Mouse (Mus musculus) NIH3T3 (cell line): ENCODE data around the gene Wdr6.

Experiments used
- DNase-seq: peaks from one replicate; pipeline ENCODE4 v3.0.0-alpha.2; 2012; ENCODE audit warnings: low read depth

Wdr6 gene

DNA sequence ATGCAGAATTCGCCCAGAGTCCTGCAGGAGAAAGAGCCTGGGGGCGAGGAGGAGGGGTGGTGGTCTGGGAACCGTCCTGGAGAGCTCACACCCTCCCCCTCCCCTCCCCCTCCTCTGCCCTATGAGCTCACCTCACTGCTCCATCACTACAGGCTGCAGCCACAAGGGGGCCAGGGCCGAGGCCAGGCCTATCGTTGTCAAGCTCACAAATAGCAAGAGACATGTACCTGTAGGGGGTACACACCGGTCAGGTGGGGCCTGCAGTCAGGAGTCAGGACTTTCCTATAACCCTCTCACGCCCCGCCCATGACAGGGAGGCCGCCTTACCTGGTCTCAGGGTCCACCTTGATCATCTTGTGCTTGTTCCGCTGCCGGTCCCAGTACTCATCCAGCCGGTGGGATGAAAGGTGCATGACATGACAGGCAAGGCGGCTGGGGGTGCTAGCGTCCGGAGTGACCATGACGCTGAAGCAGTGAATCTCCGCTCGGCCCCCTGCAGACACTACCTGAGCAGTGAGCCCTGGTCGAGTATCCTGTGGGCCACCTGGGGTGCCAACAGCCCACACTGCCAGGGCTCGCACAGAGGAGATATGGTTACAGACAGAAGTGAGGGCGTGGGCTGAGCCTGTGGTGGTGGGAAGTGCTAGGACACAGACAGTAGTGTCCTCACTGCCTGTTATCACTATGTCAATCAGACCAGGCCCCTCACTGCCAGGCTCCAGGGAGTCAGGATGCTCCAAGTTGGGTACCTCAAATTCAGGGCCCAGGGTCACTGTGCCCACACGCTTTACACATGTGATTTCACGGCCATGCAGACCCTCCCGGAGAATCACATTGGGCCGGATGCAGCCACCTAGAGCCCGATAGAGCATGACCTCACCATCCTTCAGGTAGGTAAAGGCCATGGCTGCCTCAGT lies 4.5 kb downstream of the Wdr6 start:
- DNase-seq = peak; percentile 76

DNA sequence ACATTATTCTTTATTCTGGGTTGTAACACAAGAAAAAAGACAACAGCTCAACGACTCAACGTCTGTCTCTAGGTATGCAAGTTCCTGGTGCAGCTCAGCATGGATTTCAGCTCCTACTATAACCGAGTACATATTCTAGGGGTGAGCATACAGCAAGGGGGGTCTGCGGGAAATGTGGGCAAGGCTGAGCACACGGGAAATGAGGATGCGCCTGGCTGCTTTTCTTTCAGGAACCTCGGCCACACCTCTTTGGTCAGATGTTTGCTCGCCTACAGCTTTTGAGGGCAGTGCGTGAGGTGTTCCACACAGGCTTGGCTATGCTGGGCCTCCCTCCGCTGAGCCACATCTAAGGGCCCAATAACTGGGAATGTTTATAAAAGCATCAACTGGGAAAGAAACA lies 6.2 kb downstream of the Wdr6 start:
- no peak for DNase-seq

- DNase-seq = no peak
Observed at GRCm38 (mm10) chr9:108571401-108571973, 7.1 kb downstream of the Wdr6 start.

DNA sequence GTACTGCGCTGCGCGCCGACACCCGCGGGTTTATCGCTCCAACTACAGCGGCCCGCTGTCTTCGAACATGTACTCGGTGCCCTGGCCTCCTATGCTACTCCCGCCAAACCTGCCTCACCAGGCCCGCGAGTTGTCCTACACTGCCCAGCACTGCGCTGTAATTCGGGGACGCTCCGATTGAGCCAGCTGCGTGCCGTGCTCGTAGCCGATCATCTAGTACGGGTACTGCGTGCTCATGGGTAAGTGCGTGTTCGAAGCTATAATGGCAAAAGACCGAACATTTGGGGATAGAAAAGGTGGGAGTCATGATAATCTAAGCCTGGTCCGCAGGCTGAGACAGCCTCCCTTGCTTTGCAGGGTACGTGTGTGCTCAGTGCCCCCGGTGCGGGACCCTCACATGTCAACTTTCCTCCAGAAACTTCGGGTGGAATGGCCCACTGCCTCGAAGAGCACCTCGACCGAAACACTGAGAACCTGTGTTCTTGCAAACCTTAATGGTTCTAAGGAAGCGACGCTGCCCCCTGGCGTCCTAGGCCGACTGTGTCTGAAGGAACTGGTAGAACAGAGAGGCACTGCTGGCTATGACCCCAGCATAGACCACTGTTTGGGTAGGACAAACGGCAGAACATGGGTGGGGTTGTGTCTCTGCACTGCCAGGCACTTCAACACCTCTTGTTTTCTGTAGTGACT lies 8.2 kb downstream of the Wdr6 start:
- DNase-seq = peak; percentile 89

GRCm38 (mm10) chr9:108569381-108570206 lies 8.9 kb downstream of the Wdr6 start, which contains the start of gene Dalrd3:
Dalrd3 (plus strand) TSS chr9:108569886.
- DNase-seq = peak; percentile 95

DNA sequence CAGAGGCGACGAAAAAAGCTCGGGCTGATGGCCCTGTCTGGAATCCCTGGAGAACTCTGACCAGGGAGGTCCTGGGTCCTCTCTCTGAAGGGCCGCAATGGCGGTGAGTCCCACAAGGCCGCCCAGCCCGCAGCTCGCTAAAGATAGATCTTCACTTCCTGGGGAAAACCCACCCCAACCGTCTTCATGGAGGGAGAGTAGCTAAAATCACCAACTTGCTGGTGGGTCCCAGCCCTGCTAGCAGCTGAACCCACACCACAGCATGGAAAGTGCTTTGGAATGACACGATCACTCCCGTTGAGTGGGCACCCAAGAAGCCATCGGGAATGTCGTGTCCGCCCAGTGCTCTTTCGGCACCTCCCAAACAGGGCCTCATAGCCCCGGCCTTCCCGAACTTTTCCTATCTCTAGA lies 10.0 kb downstream of the Wdr6 start:
- no peak for DNase-seq

DNA sequence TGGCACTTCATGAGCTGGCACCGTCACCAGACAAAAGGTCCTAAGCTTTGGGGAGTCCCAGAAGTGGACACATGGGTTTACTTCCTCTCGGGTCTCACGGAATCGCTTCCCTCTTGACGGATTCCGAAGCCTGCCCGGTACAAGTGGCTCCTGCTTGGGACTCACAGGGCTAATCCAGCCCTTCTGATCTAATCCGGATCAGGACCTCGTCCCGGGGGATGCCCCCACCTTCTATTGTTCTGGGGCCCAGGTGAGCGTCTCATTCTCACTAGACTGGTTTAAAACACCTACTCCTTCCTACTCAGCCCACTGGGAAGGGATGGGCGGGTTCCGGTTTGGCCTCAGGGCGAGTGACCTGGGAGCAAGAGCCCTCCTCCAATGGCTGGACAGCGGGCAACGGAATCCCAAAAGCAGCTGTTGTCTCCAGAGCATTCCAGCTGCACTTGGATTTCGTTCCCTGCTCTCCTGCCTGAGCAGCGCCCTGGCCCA lies 10.6 kb downstream of the Wdr6 start:
- DNase-seq = peak; percentile 22

- DNase-seq = peak; percentile 89
Observed at GRCm38 (mm10) chr9:108566815-108567776, 11.4 kb downstream of the Wdr6 start, which contains the start of gene Ndufaf3. Ndufaf3 (minus strand) TSS chr9:108567434.

DNA sequence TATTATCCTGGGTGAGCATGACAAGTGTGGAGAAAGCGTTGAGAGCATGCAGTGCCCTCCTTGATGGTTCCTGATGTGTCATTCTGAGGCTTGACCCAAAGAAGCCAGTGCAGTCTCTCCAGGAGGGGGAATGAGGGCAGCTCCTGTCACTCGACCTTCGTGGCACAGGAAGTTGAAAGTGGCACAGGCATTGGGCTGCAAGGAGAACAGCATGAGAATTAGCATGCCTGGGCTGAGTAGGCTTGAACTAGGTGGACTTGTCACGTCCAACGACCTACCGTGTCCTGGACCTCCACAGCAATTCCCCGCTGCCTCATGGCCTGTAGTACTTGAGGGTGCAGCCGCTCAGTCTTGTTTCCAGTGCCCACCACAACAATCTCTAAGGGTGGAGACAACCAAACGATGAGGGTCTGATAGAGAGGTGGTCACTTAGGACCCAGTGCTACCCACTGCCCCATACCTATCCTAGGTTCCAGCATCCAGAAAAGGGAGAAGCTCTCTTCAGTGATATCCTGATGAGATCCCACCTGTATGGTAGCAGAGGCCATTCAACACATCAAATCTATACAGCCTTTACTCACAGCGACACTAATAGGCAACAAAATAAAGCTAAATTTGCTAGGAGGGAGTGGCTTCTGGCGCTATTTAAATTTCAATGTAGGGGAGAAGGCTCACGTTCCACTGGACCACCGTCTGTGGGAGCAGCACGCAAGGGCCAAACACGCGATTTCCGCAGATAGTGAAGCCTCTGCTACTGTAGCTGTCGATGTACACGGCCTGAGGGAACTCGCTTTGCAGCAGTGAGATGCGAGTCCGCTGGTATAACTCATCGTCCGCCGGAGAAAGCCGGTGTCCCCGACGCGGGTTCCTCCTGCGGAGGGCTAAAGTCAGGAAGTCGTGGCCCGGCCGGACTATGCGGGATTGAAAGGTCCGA lies 12.4 kb downstream of the Wdr6 start:
- no peak for DNase-seq

DNA sequence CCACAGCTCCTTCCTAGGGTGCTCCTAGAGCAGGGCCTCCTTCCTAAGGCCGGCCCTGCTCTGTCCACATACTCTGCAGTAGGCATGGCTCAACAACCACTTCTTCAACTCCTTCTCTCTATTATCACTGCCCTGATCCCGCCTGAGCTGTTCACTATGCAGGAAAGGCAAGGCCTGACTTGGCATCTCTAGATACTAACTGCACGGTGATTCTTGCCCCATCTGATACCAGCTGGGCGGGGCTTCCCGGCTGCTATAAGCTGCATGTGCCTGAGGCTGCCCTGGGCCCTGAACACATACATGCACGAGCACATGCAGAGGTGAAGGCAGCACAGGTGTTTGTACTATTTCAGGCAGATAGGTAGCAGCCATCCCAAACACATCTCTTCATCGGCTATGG lies 14.4 kb downstream of the Wdr6 start:
- DNase-seq = no peak

DNA sequence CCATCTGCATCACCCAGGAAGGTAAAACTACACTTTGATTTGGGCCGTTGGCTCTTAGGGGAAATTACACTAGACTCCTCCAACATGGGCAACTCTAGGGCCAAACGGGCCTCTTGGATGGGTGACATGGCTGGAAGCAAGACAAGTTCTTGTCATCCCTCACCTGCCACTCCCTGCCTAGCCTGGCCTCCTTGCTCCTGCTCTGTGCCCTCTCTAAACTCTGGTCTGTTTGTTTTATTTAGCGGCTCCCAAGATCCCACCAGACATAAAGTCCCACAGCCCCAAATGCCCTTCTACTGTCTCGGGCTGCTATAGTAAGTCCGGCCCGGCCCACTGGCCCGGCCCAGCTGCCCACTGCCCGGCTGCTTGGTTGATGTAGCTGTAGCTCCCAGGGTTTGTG lies 14.9 kb downstream of the Wdr6 start:
- no peak for DNase-seq

GRCm38 (mm10) chr9:108560227-108560841 lies 18.2 kb downstream of the Wdr6 start, which contains the start of gene Impdh2:
Impdh2 (plus strand) TSS chr9:108560286.
- peak; percentile 98 for DNase-seq

GRCm38 (mm10) chr9:108559169-108559568 lies 19.4 kb downstream of the Wdr6 start:
- DNase-seq = no peak

DNA sequence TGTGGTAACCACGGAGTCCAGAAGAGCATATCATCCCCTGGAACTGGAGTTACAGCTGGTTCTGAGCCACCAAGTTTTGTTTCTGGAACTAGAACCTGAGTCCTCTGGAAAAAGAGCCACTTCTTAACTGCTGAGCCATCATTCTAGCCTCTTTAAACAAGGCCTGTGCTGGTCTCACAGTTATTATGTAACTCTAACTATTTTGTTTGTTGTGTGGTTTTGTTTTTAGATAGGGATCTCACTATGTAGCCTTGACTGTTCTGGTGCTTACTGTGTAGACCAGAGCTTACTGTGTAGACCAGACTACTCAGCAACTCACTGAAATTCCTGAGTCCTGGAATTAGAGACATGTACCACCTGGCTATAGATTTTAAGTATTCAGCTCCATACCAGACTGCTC lies 31.7 kb downstream of the Wdr6 start:
- no peak for DNase-seq

GRCm38 (mm10) chr9:108545986-108546385 lies 32.6 kb downstream of the Wdr6 start:
- DNase-seq = no peak

- DNase-seq = no peak
Observed at GRCm38 (mm10) chr9:108540846-108541245, 37.7 kb downstream of the Wdr6 start.

DNA sequence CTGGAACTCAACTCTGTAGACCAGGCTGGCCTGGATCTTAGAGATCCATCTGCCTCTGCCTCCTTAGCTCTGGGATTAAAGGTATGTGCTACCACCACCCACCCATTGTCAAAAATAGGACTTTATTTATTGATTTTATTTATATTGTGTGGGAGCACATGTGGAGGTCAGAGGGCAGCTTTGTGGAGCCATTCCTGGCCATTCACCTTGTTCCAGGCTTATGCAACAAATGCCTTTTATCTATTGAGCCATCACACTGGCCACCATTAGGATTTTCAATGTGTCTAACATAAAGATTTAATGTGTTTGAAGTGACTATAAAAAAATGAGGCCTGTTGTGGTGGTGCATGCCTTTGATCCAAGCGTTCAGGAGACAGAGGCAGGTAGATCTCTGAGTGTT lies 47.0 kb downstream of the Wdr6 start:
- DNase-seq = no peak

DNA sequence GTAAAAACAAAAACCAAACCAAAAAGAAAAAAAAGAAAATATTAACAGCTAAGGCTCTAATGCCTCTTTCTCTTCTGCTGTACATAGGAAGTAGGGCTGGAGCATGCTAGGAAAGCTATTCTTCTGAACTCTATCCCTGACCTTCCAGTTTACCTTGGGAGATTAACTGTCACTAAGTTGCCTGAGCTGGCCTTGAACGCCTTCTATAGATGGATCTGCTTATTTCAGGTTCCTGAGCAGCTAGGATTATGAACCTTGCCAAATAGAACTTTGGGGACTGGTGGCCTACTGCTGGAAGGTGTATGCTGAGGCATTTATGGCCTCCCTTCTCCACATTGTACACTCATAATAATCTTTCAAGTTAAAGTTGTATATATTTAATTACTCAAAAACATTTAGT lies 47.6 kb downstream of the Wdr6 start:
- DNase-seq = no peak

DNA sequence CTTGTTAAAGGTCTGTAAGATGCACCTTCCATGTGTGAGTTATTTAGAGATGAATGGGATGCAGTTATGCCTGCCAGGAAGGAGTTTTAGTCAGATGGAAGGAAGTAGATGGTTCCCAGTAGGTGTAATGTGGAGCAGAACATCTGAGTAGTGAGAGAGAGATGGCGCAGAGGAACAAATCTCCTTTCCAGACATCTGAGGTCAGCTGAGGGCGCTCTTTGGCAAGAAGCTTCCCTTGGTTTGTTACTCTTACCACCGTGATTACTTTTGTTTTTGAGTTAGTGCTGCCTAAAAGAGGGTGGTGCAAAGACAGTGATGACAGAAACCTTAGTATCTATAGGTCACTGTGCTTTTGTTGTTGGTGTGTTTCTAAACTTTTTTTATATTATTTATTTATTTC lies 53.1 kb downstream of the Wdr6 start:
- no peak for DNase-seq
